Mouse (Mus musculus): ENCODE results near the gene Snx11.

- TF ChIP-seq CTCF (IDR thresholded peaks at IDR 0.05; ENCODE audit: control insufficient read depth, insufficient read depth, insufficient replicate concordance, low read depth, low read length) (no peak), POLR2A (IDR thresholded peaks at IDR 0.05; ENCODE audit: control insufficient read depth, low read depth, low read length) (no peak)
These were observed 44.6 kb upstream of the Snx11 start for GRCm38 (mm10) chr11:96821956-96822355.
